Comparison of ENCODE assay signal across 8 mouse cellular contexts in genomic region chr8:45332685-45333409, GRCm38 (mm10). TPM values are rescaled to one million over a fixed set of nuclear protein-coding genes. Genes with fewer than 3 reads are reported as not detected.
DNase-seq lines count a peak whose midpoint lies in the region; ATAC-seq lines count a peak whose summit lies in the region.

Cyp4v3 (minus strand) TSS chr8:45333216.

- H3K27me3 ChIP-seq in hindbrain, embryonic 16.5 days (replicated peaks; ENCODE audit: control insufficient read depth, insufficient read depth, low read length) = no peaks in the 10 kb centered on the region

- peak within 1 kb of the TSS; percentile 59 for H3K9ac ChIP-seq in hindbrain, embryonic 16.5 days (ENCODE audit: low read depth, low read length)

- WGBS in hindbrain, embryonic 16.5 days = under 1% methylated on average over 44 of the region's 44 CpGs

- peak within 1 kb of the TSS; percentile 56 for H3K4me3 ChIP-seq in hindbrain, embryonic 16.5 days (ENCODE audit: low read length)

- H3K9me3 ChIP-seq in hindbrain, embryonic 16.5 days (ENCODE audit: control insufficient read depth, low read length) = no peaks in the 10 kb centered on the region

- DNase-seq in NIH3T3 (ENCODE audit: low read depth) = peak; percentile 85
- DNase-seq in cerebellum, postnatal 14 days = peak; percentile 37 to 39
- DNase-seq in gastrocnemius, adult 8-10 months (ENCODE audit: low spot score in 2 of 2) = peak; percentile 43 to 62
- peak; percentile 29 to 53 for DNase-seq in left cerebral cortex, postnatal 14 days (ENCODE audit: low spot score in 2 of 2)
- DNase-seq in right cerebral cortex, postnatal 14 days = peak; percentile 42
- DNase-seq in urinary bladder, postnatal 36 days (ENCODE audit: low spot score in 2 of 2) = peak; percentile 68 to 77

- intact Hi-C loops in left cerebral cortex, postnatal 14 days (cut with DNase I) = no loop called here

- peak; percentile 85 for ATAC-seq in hindbrain, embryonic 16.5 days
- ATAC-seq in megakaryocyte progenitor cell, adult 5-6 weeks (replicated peaks; ENCODE audit: poor library complexity) = peak; percentile 83

- peaks cover 9% of the 10 kb centered on the region for H3K4me1 ChIP-seq in hindbrain, embryonic 16.5 days (ENCODE audit: control insufficient read depth, insufficient read depth, low read depth, low read length)

- H3K27ac ChIP-seq in hindbrain, embryonic 16.5 days (ENCODE audit: low read depth, low read length) = no peak within 1 kb of the TSS

- no peaks in the 10 kb centered on the region for H3K36me3 ChIP-seq in hindbrain, embryonic 16.5 days (ENCODE audit: control insufficient read depth, insufficient read depth, low read length)

- H3K4me2 ChIP-seq in hindbrain, embryonic 16.5 days (ENCODE audit: low read length) = peak within 1 kb of the TSS; percentile 93

RNA-seq across cellular contexts. Expression of gene Cyp4v3, which starts in this region (rescaled TPM):
- 1 to 10 TPM in 2 of 4 experiments, under 1 TPM in 2; 0.44 to 1.2 (median 0.85) TPM for total RNA-seq in gastrocnemius, adult 8-10 months (2022)
- polyA plus RNA-seq in hindbrain, embryonic 16.5 days (2015; fragmentation: Nextera tagmentation; extraction: Ambion mirVana) = 1.5 TPM in 2 replicates
- 1 to 10 TPM; 4.1 to 4.3 TPM for total RNA-seq in left cerebral cortex, postnatal 14 days (2021)
- 10.9 and 13.2 TPM in 2 replicates for total RNA-seq in megakaryocyte progenitor cell, adult 5-6 weeks (2015)
- 10.9 and 11.6 TPM in 2 replicates for total RNA-seq in megakaryocyte progenitor cell, adult 5-6 weeks (2017)
